Mouse (Mus musculus): ENCODE data around the gene Rnf130. TPM values are rescaled to one million over a fixed set of nuclear protein-coding genes. Genes with fewer than 3 reads are reported as not detected.

Rnf130 gene
- 83.0 TPM for polyA plus RNA-seq (2014; fragmentation: Illumina TruSeq; extraction: RNeasy Lipid Tissue Mini Kit (QIAGEN cat#74804); ENCODE audit: insufficient read depth, low read depth, low replicate concordance)

GRCm38 (mm10) chr11:50024833-50025720 is at the start of gene Rnf130:
TSS of gene Rnf130 (plus strand) at chr11:50025346.

GRCm38 (mm10) chr11:50130811-50131766 is 105.9 kb downstream of the Rnf130 start, which contains the start of gene Tbc1d9b:
TSS of gene Tbc1d9b (plus strand) at chr11:50131396.

Other genes starting within 250 kb of the Rnf130 start
- 7.0 TPM for gene Gfpt2, start 231.2 kb upstream of the Rnf130 start, polyA plus RNA-seq (2014; fragmentation: Illumina TruSeq; extraction: RNeasy Lipid Tissue Mini Kit (QIAGEN cat#74804); ENCODE audit: insufficient read depth, low read depth, low replicate concordance)
- gene Mapk9, start 178.6 kb upstream of the Rnf130 start, polyA plus RNA-seq (2014; fragmentation: Illumina TruSeq; extraction: RNeasy Lipid Tissue Mini Kit (QIAGEN cat#74804); ENCODE audit: insufficient read depth, low read depth, low replicate concordance), result 22.6 TPM
- 0.18 TPM for gene Rasgef1c, start 123.5 kb upstream of the Rnf130 start, polyA plus RNA-seq (2014; fragmentation: Illumina TruSeq; extraction: RNeasy Lipid Tissue Mini Kit (QIAGEN cat#74804); ENCODE audit: insufficient read depth, low read depth, low replicate concordance)
- 25.9 TPM for gene Tbc1d9b, start 106.0 kb downstream of the Rnf130 start, polyA plus RNA-seq (2014; fragmentation: Illumina TruSeq; extraction: RNeasy Lipid Tissue Mini Kit (QIAGEN cat#74804); ENCODE audit: insufficient read depth, low read depth, low replicate concordance)
- gene Mrnip, start 149.1 kb downstream of the Rnf130 start, polyA plus RNA-seq (2014; fragmentation: Illumina TruSeq; extraction: RNeasy Lipid Tissue Mini Kit (QIAGEN cat#74804); ENCODE audit: insufficient read depth, low read depth, low replicate concordance), result 4.0 TPM
- gene Sqstm1, start 185.5 kb downstream of the Rnf130 start, polyA plus RNA-seq (2014; fragmentation: Illumina TruSeq; extraction: RNeasy Lipid Tissue Mini Kit (QIAGEN cat#74804); ENCODE audit: insufficient read depth, low read depth, low replicate concordance), result 272 TPM
- gene Mgat4b, start 185.5 kb downstream of the Rnf130 start, polyA plus RNA-seq (2014; fragmentation: Illumina TruSeq; extraction: RNeasy Lipid Tissue Mini Kit (QIAGEN cat#74804); ENCODE audit: insufficient read depth, low read depth, low replicate concordance), result 42.6 TPM
- 41.3 TPM for gene Ltc4s, start 213.3 kb downstream of the Rnf130 start, polyA plus RNA-seq (2014; fragmentation: Illumina TruSeq; extraction: RNeasy Lipid Tissue Mini Kit (QIAGEN cat#74804); ENCODE audit: insufficient read depth, low read depth, low replicate concordance)